Mouse (Mus musculus) forebrain, embryonic 16.5 days (tissue): ENCODE results near the gene Pcsk4. TPM values are rescaled to one million over a fixed set of nuclear protein-coding genes. Genes with fewer than 3 reads are reported as not detected.

Experiments used
- ATAC-seq: fragments of 200-750 bp; cut with Nextera tagmentation; 2 replicates; pipeline ENCODE4 v1.8.0; 2017; ENCODE audit warnings: mild to moderate bottlenecking, moderate library complexity
- H3K27ac ChIP-seq: fragments of 300-500 bp; sonication (generic); 2 replicates; pipeline ENCODE4 v1.5.1; 2014; ENCODE audit warnings: low read length, control low read depth
- H3K27me3 ChIP-seq: fragments of 300-500 bp; sonication (generic); replicated peaks from 2 replicates; pipeline ENCODE4 v1.6.1; 2014; ENCODE audit warnings: low read length; ENCODE audit not compliant: control insufficient read depth, insufficient read depth
- H3K36me3 ChIP-seq: fragments of 300-500 bp; sonication (generic); 2 replicates; pipeline ENCODE4 v1.6.1; 2014; ENCODE audit not compliant: control insufficient read depth, insufficient read depth
- H3K4me1 ChIP-seq: fragments of 300-500 bp; sonication (generic); replicated peaks from 2 replicates; pipeline ENCODE4 v1.6.1; 2014; ENCODE audit warnings: low read length; ENCODE audit not compliant: control insufficient read depth, insufficient read depth
- H3K4me2 ChIP-seq: fragments of 300-500 bp; sonication (generic); 2 replicates; pipeline ENCODE4 v1.6.1; 2014; ENCODE audit warnings: mild to moderate bottlenecking, low read length, control low read depth
- H3K4me3 ChIP-seq: fragments of 300-500 bp; sonication (generic); replicated peaks from 2 replicates; pipeline ENCODE4 v1.5.1; 2014; ENCODE audit warnings: mild to moderate bottlenecking, low read length, control low read depth
- H3K9ac ChIP-seq: fragments of 300-500 bp; sonication (generic); replicated peaks from 2 replicates; pipeline ENCODE4 v1.6.1; 2014; ENCODE audit warnings: low read depth, low read length, control low read depth
- H3K9me3 ChIP-seq: fragments of 300-500 bp; sonication (generic); 2 replicates; pipeline ENCODE4 v1.6.1; 2016; ENCODE audit warnings: low read length; ENCODE audit not compliant: control insufficient read depth
- WGBS: fragments of 180-500 bp; shearing (Covaris S2); extraction: QIAGEN DNeasy Blood & Tissue Kit; methylation state at CpG from one replicate; pipeline ENCODE4 v1.1.7; 2014; 5-methylcytosine and 5-hydroxymethylcytosine counted together
- polyA plus RNA-seq: library from polyadenylated mRNA; unstranded; fragments of >200 nt; fragmentation: Nextera tagmentation; extraction: Ambion mirVana; gene quantifications from 2 replicates; pipeline ENCODE4 v1.2.1, GENCODE M21; 2015

Gene Pcsk4
- 3.1 and 3.9 TPM in 2 replicates for polyA plus RNA-seq

- no peak within 1 kb of the TSS for H3K27ac ChIP-seq
- H3K36me3 ChIP-seq, result no peaks in the 10 kb centered on the region
- peak within 1 kb of the TSS; percentile 47 for H3K4me3 ChIP-seq
- ATAC-seq, result peak; percentile 88
- WGBS, result 4% methylated on average over 35 of the region's 36 CpGs
- H3K4me1 ChIP-seq, result peaks cover 8% of the 10 kb centered on the region
- H3K4me2 ChIP-seq, result peak within 1 kb of the TSS; percentile 86
- no peaks in the 10 kb centered on the region for H3K9me3 ChIP-seq
- peak within 1 kb of the TSS; percentile 54 for H3K9ac ChIP-seq
- no peaks in the 10 kb centered on the region for H3K27me3 ChIP-seq
These were observed at the start of gene Pcsk4, which contains the start of gene Reep6 for GRCm38 (mm10) chr10:80329273-80330081. TSS of gene Pcsk4 (minus strand) at chr10:80329498. TSS of gene Reep6 (plus strand) at chr10:80329953.

- no peaks in the 10 kb centered on the region for H3K27me3 ChIP-seq
- no peaks in the 10 kb centered on the region for H3K9me3 ChIP-seq
- peaks cover 4% of the 10 kb centered on the region for H3K4me1 ChIP-seq
- 50% methylated on average over 10 of the region's 10 CpGs for WGBS
- H3K4me2 ChIP-seq, result no peak overlapping the region
- ATAC-seq, result no peak
- no peak overlapping the region for H3K9ac ChIP-seq
- no peak overlapping the region for H3K4me3 ChIP-seq
- peaks cover 28% of the 10 kb centered on the region for H3K36me3 ChIP-seq
- H3K27ac ChIP-seq, result no peak overlapping the region
These were observed 48.4 kb upstream of the Pcsk4 start for GRCm38 (mm10) chr10:80377716-80378115.

GRCm38 (mm10) chr10:80376160-80376559 is 46.9 kb upstream of the Pcsk4 start:
- ATAC-seq, result peak; percentile 67
- H3K4me1 ChIP-seq, result peaks cover 8% of the 10 kb centered on the region; the same call in 1 of the 2 replicates
- no peak overlapping the region for H3K4me2 ChIP-seq
- H3K36me3 ChIP-seq, result peaks cover 14% of the 10 kb centered on the region
- no peaks in the 10 kb centered on the region for H3K27me3 ChIP-seq
- no peak overlapping the region for H3K9ac ChIP-seq
- WGBS, result 3% methylated on average over 7 of the region's 7 CpGs
- no peak overlapping the region for H3K27ac ChIP-seq
- no peak overlapping the region for H3K4me3 ChIP-seq
- no peaks in the 10 kb centered on the region for H3K9me3 ChIP-seq

- Histone ChIP-seq H3K9me3 (no peaks in the 10 kb centered on the region), H3K9ac (no peak overlapping the region), H3K4me1 (peaks cover 6% of the 10 kb centered on the region; the same call in 1 of the 2 replicates), H3K36me3 (no peaks in the 10 kb centered on the region), H3K4me2 (no peak overlapping the region), H3K27me3 (no peaks in the 10 kb centered on the region), H3K27ac (no peak overlapping the region), H3K4me3 (no peak overlapping the region)
- WGBS, result 16% methylated on average over 6 of the region's 6 CpGs
- no peak for ATAC-seq
These were observed 44.8 kb upstream of the Pcsk4 start for GRCm38 (mm10) chr10:80374063-80374462.

GRCm38 (mm10) chr10:80372706-80373105 is 43.4 kb upstream of the Pcsk4 start:
- H3K4me1 ChIP-seq, result peaks cover 6% of the 10 kb centered on the region; the same call in 1 of the 2 replicates
- H3K9me3 ChIP-seq, result no peaks in the 10 kb centered on the region
- no peak overlapping the region for H3K4me2 ChIP-seq
- ATAC-seq, result no peak
- no peaks in the 10 kb centered on the region for H3K27me3 ChIP-seq
- WGBS, result 83% methylated on average over 6 of the region's 6 CpGs
- H3K36me3 ChIP-seq, result no peaks in the 10 kb centered on the region
- no peak overlapping the region for H3K27ac ChIP-seq
- H3K9ac ChIP-seq, result no peak overlapping the region
- no peak overlapping the region for H3K4me3 ChIP-seq

- no peaks in the 10 kb centered on the region for H3K9me3 ChIP-seq
- no peak overlapping the region; the same call in 1 of the 2 replicates for H3K9ac ChIP-seq
- peak overlapping the region; percentile 22; the same call in 1 of the 2 replicates for H3K4me2 ChIP-seq
- H3K4me1 ChIP-seq, result peaks cover 6% of the 10 kb centered on the region; the same call in 1 of the 2 replicates
- no peak for ATAC-seq
- H3K27ac ChIP-seq, result no peak overlapping the region
- H3K27me3 ChIP-seq, result no peaks in the 10 kb centered on the region
- no peaks in the 10 kb centered on the region for H3K36me3 ChIP-seq
- no peak overlapping the region; the same call in 1 of the 2 replicates for H3K4me3 ChIP-seq
- WGBS, result 58% methylated on average over 9 of the region's 9 CpGs
These were observed 42.7 kb upstream of the Pcsk4 start for GRCm38 (mm10) chr10:80371983-80372382.

GRCm38 (mm10) chr10:80371411-80371966 is 42.2 kb upstream of the Pcsk4 start:
- Histone ChIP-seq H3K9me3 (no peaks in the 10 kb centered on the region), H3K4me3 (peak overlapping the region; percentile 11; the same call in 1 of the 2 replicates), H3K4me2 (peak overlapping the region; percentile 22), H3K27me3 (no peaks in the 10 kb centered on the region), H3K27ac (no peak overlapping the region), H3K9ac (no peak overlapping the region), H3K36me3 (no peaks in the 10 kb centered on the region), H3K4me1 (peaks cover 6% of the 10 kb centered on the region; the same call in 1 of the 2 replicates)
- peak; percentile 70 for ATAC-seq
- WGBS, result 2% methylated on average over 12 of the region's 12 CpGs

- Histone ChIP-seq H3K4me1 (peaks cover 6% of the 10 kb centered on the region; the same call in 1 of the 2 replicates), H3K36me3 (no peaks in the 10 kb centered on the region), H3K27ac (no peak overlapping the region), H3K4me3 (no peak overlapping the region), H3K9ac (no peak overlapping the region), H3K4me2 (no peak overlapping the region), H3K9me3 (no peaks in the 10 kb centered on the region), H3K27me3 (0 out of 2 replicates have a peak, but pooled peaks cover under 1% of the 10 kb centered on the region)
- no peak for ATAC-seq
- 84% methylated on average over 21 of the region's 21 CpGs for WGBS
These were observed 40.9 kb upstream of the Pcsk4 start for GRCm38 (mm10) chr10:80369995-80370747.

GRCm38 (mm10) chr10:80368392-80368791 is 39.1 kb upstream of the Pcsk4 start:
- ATAC-seq, result no peak
- Histone ChIP-seq H3K36me3 (no peaks in the 10 kb centered on the region), H3K9ac (no peak overlapping the region), H3K4me3 (no peak overlapping the region), H3K27me3 (peaks cover 5% of the 10 kb centered on the region; the same call in 1 of the 2 replicates), H3K27ac (no peak overlapping the region), H3K9me3 (no peaks in the 10 kb centered on the region), H3K4me1 (peaks cover 6% of the 10 kb centered on the region; the same call in 1 of the 2 replicates), H3K4me2 (no peak overlapping the region)
- 88% methylated on average over 6 of the region's 6 CpGs for WGBS
